18 mouse cellular contexts compared by ENCODE assay signal in the genomic region with DNA sequence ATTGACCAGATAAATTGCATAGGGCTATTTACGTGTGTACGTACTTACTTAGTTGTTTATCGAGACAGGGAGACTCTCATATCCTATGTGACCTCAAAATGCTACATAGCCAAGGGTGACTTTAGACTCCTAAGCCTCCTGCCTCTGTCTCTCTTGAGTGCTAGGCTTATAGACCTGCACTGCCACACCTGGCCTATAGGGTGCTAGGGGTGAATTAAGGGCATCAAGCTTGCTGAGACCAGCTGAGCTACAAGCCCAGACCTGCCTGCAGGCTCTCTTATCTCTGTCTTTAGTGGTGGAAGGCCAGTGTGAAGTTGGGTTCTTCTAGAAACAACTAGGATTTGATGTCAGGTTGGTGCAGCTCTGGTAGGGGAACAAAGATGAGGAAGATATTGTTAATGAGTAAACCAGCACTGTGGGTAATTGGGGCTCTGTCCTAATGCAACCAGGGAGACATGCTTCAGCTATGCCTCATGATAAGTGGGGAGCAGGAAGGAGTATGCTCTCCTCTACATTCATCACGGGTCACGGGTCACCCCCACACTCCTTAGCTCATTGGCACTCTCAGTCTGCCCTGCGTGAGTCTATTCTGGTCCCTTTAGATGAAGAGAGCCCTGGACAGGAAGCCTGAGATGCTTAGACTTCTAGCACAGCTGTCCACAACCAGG.
"Had no signal": no experiment of that assay in that cellular context is flagged by ENCODE, and none has a peak within 500 bp of the region (broad histone marks: within the 10 kb centered on the region; RNA-seq: fewer than 3 reads in every experiment).

No protein-coding gene starts in this region.

- H3K9me3 ChIP-seq: liver, embryonic 13.5 days; lung, embryonic 15.5 days; stomach, embryonic 15.5 days had no signal

- H3K4me1 ChIP-seq: liver, embryonic 13.5 days; lung, embryonic 15.5 days; stomach, embryonic 15.5 days had no signal

- H3K36me3 ChIP-seq: liver, embryonic 13.5 days; lung, embryonic 15.5 days; stomach, embryonic 15.5 days had no signal

- H3K4me2 ChIP-seq: liver, embryonic 13.5 days; lung, embryonic 15.5 days; midbrain, embryonic 11.5 days; stomach, embryonic 15.5 days had no signal

- H3K9ac ChIP-seq: liver, embryonic 13.5 days; lung, embryonic 15.5 days; stomach, embryonic 15.5 days had no signal

- H3K4me3 ChIP-seq: layer of hippocampus, adult 2 months; liver, embryonic 13.5 days; lung, embryonic 15.5 days; stomach, embryonic 15.5 days had no signal

- H3K27me3 ChIP-seq: lung, embryonic 15.5 days; stomach, embryonic 15.5 days had no signal

- H3K27ac ChIP-seq: kidney, postnatal 0 days; layer of hippocampus, adult 2 months; liver, embryonic 13.5 days; lung, embryonic 15.5 days; stomach, embryonic 15.5 days had no signal

- DNase-seq: kidney, adult 11 months; kidney, adult 9 months; kidney, postnatal 25 days; layer of hippocampus, adult 9-11 months; liver, embryonic 13.5 days; lung, postnatal 10 days; lung, postnatal 4 days; midbrain, embryonic 14.5 days; right cerebral cortex, postnatal 14 days; right cerebral cortex, postnatal 4 days; spleen, adult 18-20 months; thymus, adult 18-20 months; thymus, postnatal 36 days had no signal
